Mouse (Mus musculus): ENCODE data around the gene Gm867. TPM values are rescaled to one million over a fixed set of nuclear protein-coding genes. Genes with fewer than 3 reads are reported as not detected.

Gm867 gene
- polyA plus RNA-seq, 1 experiment, result not detected

GRCm38 (mm10) chr10:75937851-75938643 is 2.4 kb downstream of the Gm867 start:
- TF ChIP-seq POLR2A (IDR thresholded peaks at IDR 0.05; ENCODE audit: borderline replicate concordance, low read depth, low read length) (no peak), CTCF (IDR thresholded peaks at IDR 0.05; ENCODE audit: low read depth, low read length) (no peak)
- Histone ChIP-seq H3K4me3 (ENCODE audit: insufficient read depth, low read length) (no peak overlapping the region), H3K27ac (ENCODE audit: insufficient read depth, low read depth, low read length) (no peak overlapping the region), H3K4me1 (ENCODE audit: control insufficient read depth, insufficient read depth, low read length) (peaks cover 4% of the 10 kb centered on the region)

- no peak overlapping the region for H3K27ac ChIP-seq (ENCODE audit: insufficient read depth, low read depth, low read length)
- TF ChIP-seq POLR2A (IDR thresholded peaks at IDR 0.05; ENCODE audit: borderline replicate concordance, low read depth, low read length), result no peak
- H3K4me1 ChIP-seq (ENCODE audit: control insufficient read depth, insufficient read depth, low read length), result peaks cover 4% of the 10 kb centered on the region
These were observed 3.4 kb downstream of the Gm867 start for GRCm38 (mm10) chr10:75936909-75937667.

GRCm38 (mm10) chr10:75935680-75936541 is 4.6 kb downstream of the Gm867 start, which contains the start of gene Mmp11:
TSS of gene Mmp11 (minus strand) at chr10:75936496.
- no peak for TF ChIP-seq CTCF (IDR thresholded peaks at IDR 0.05; ENCODE audit: low read depth, low read length)
- TF ChIP-seq POLR2A (IDR thresholded peaks at IDR 0.05; ENCODE audit: borderline replicate concordance, low read depth, low read length), result no peak
- Histone ChIP-seq H3K27ac (ENCODE audit: insufficient read depth, low read depth, low read length) (no peak within 1 kb of the TSS), H3K4me3 (ENCODE audit: insufficient read depth, low read length) (peak within 1 kb of the TSS; percentile 82), H3K4me1 (ENCODE audit: control insufficient read depth, insufficient read depth, low read length) (peaks cover 4% of the 10 kb centered on the region)

More at GRCm38 (mm10) chr10:75936909-75937667, 3.4 kb downstream of the Gm867 start:
- H3K4me3 ChIP-seq (ENCODE audit: insufficient read depth, low read length), result no peak overlapping the region

- H3K4me3 ChIP-seq (ENCODE audit: insufficient read depth, low read length), result peak overlapping the region; percentile 82; the same call in 1 of the 2 replicates
- TF ChIP-seq POLR2A (IDR thresholded peaks at IDR 0.05; ENCODE audit: borderline replicate concordance, low read depth, low read length), result no peak
- no peak for TF ChIP-seq CTCF (IDR thresholded peaks at IDR 0.05; ENCODE audit: low read depth, low read length)
- H3K4me1 ChIP-seq (ENCODE audit: control insufficient read depth, insufficient read depth, low read length), result peaks cover 4% of the 10 kb centered on the region
- no peak overlapping the region for H3K27ac ChIP-seq (ENCODE audit: insufficient read depth, low read depth, low read length)
These were observed 5.5 kb downstream of the Gm867 start for GRCm38 (mm10) chr10:75934991-75935390.

- peaks cover 4% of the 10 kb centered on the region for H3K4me1 ChIP-seq (ENCODE audit: control insufficient read depth, insufficient read depth, low read length)
- H3K27ac ChIP-seq (ENCODE audit: insufficient read depth, low read depth, low read length), result no peak within 1 kb of the TSS
- H3K4me3 ChIP-seq (ENCODE audit: insufficient read depth, low read length), result peak within 1 kb of the TSS; percentile 57
- no peak for TF ChIP-seq CTCF (IDR thresholded peaks at IDR 0.05; ENCODE audit: low read depth, low read length)
These were observed 7.6 kb downstream of the Gm867 start, which contains the start of gene Chchd10 for GRCm38 (mm10) chr10:75932891-75933290. TSS of gene Chchd10 (plus strand) at chr10:75933130.

- H3K27ac ChIP-seq (ENCODE audit: insufficient read depth, low read depth, low read length), result no peak overlapping the region
- no peak for TF ChIP-seq CTCF (IDR thresholded peaks at IDR 0.05; ENCODE audit: low read depth, low read length)
- TF ChIP-seq POLR2A (IDR thresholded peaks at IDR 0.05; ENCODE audit: borderline replicate concordance, low read depth, low read length), result no peak
These were observed 8.3 kb downstream of the Gm867 start for GRCm38 (mm10) chr10:75932081-75932678.

GRCm38 (mm10) chr10:75931311-75931710 is 9.2 kb downstream of the Gm867 start:
- Histone ChIP-seq H3K4me3 (ENCODE audit: insufficient read depth, low read length) (no peak overlapping the region), H3K27ac (ENCODE audit: insufficient read depth, low read depth, low read length) (no peak overlapping the region), H3K4me1 (ENCODE audit: control insufficient read depth, insufficient read depth, low read length) (peaks cover 4% of the 10 kb centered on the region)
- TF ChIP-seq CTCF (IDR thresholded peaks at IDR 0.05; ENCODE audit: low read depth, low read length) (no peak), POLR2A (IDR thresholded peaks at IDR 0.05; ENCODE audit: borderline replicate concordance, low read depth, low read length) (no peak)

More at GRCm38 (mm10) chr10:75932081-75932678, 8.3 kb downstream of the Gm867 start:
- peak overlapping the region; percentile 57 for H3K4me3 ChIP-seq (ENCODE audit: insufficient read depth, low read length)
- peaks cover 4% of the 10 kb centered on the region for H3K4me1 ChIP-seq (ENCODE audit: control insufficient read depth, insufficient read depth, low read length)

GRCm38 (mm10) chr10:75930304-75930703 is 10.2 kb downstream of the Gm867 start:
- no peak overlapping the region for H3K27ac ChIP-seq (ENCODE audit: insufficient read depth, low read depth, low read length)
- TF ChIP-seq CTCF (IDR thresholded peaks at IDR 0.05; ENCODE audit: low read depth, low read length), result no peak
- TF ChIP-seq POLR2A (IDR thresholded peaks at IDR 0.05; ENCODE audit: borderline replicate concordance, low read depth, low read length), result no peak
- no peak overlapping the region for H3K4me3 ChIP-seq (ENCODE audit: insufficient read depth, low read length)
- H3K4me1 ChIP-seq (ENCODE audit: control insufficient read depth, insufficient read depth, low read length), result peaks cover 2% of the 10 kb centered on the region; the same call in 1 of the 2 replicates

- no peak for TF ChIP-seq POLR2A (IDR thresholded peaks at IDR 0.05; ENCODE audit: borderline replicate concordance, low read depth, low read length)
- TF ChIP-seq CTCF (IDR thresholded peaks at IDR 0.05; ENCODE audit: low read depth, low read length), result no peak
- no peak overlapping the region for H3K4me3 ChIP-seq (ENCODE audit: insufficient read depth, low read length)
- no peak overlapping the region for H3K27ac ChIP-seq (ENCODE audit: insufficient read depth, low read depth, low read length)
- H3K4me1 ChIP-seq (ENCODE audit: control insufficient read depth, insufficient read depth, low read length), result no peaks in the 10 kb centered on the region; the same call in 1 of the 2 replicates
These were observed 14.1 kb downstream of the Gm867 start for GRCm38 (mm10) chr10:75926396-75926795.

Data from bone marrow macrophage, adult 2 months (primary cell).